Mouse (Mus musculus): ENCODE results near the gene Scn7a.

Scn7a gene

DNA sequence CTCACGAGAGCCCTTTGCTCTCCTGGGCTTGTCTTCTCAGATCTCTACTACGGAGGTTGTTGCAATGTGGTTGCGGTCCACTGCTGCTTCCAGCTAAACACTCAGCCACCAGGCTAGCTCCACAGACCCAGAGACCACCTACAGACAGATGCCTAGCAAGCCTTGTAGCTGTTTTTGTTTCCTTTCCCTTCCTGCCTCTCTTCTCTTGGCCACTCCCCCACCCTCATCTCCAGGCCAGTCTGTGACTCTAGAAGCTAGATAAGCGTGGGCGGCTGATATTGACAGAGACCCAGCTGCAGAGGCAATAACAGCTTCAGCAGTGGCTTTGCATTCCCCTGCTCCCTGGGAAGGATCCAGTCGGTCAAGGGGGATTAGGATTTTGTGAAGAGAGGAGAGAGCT, at the start of gene Scn7a:
TSS of gene Scn7a (minus strand) at position 150 of the 400 bp plus-strand sequence.
- peak; percentile 25 for DNase-seq (ENCODE audit: low spot score)

- DNase-seq (ENCODE audit: low spot score), result no peak
These were observed 43.0 kb upstream of the Scn7a start for GRCm38 (mm10) chr2:66827729-66828128.

- DNase-seq (ENCODE audit: low spot score), result no peak
These were observed 35.3 kb upstream of the Scn7a start for GRCm38 (mm10) chr2:66819862-66820559.

- no peak for DNase-seq (ENCODE audit: low spot score)
These were observed 15.0 kb upstream of the Scn7a start for GRCm38 (mm10) chr2:66799676-66800249.

- DNase-seq (ENCODE audit: low spot score), result no peak
These were observed 12.8 kb upstream of the Scn7a start for GRCm38 (mm10) chr2:66797493-66797892.

GRCm38 (mm10) chr2:66791629-66792028, 6.9 kb upstream of the Scn7a start:
- no peak for DNase-seq (ENCODE audit: low spot score)

GRCm38 (mm10) chr2:66780884-66781283, 3.8 kb downstream of the Scn7a start:
- peak; percentile 13 for DNase-seq (ENCODE audit: low spot score)

DNA sequence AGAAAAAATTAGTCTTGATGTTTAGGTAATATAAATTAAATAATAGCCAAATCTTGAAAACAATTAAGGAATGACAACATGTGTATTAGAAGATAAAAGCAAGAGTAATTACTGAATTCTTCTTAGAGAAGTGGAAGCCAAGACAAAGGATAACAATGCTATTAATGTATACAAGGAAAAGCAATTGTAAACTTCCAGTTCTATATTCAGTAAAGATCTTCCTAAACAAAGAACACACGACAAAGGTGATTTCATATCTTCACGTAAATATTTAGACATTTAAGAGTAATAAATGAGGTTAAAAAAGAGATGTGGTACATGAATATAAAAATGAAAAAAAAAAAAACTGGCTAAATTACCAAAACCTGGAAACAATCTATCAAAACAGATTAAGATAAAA, 16.7 kb downstream of the Scn7a start:
- DNase-seq (ENCODE audit: low spot score), result no peak

GRCm38 (mm10) chr2:66765170-66765569, 19.5 kb downstream of the Scn7a start:
- no peak for DNase-seq (ENCODE audit: low spot score)

- no peak for DNase-seq (ENCODE audit: low spot score)
These were observed 21.8 kb downstream of the Scn7a start for GRCm38 (mm10) chr2:66762905-66763304.

DNA sequence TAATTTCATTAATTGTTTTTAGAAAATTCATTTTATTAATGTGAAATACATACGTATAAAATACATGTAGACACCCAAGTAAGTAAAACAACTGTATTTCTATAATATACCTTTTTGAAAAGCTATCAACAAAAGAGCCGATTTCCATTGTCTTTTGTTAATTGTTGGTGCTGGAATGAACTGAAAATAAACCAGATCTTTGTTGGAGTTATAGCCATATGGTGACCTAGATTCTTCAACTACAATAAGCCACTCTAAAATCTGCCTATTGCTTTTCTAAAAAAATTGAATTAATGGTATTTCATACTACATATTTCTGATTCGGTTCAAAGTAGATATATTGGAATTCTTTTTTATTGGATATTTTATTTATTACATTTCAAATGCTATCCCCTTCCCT, 56.7 kb downstream of the Scn7a start:
- DNase-seq (ENCODE audit: low spot score), result no peak

DNA sequence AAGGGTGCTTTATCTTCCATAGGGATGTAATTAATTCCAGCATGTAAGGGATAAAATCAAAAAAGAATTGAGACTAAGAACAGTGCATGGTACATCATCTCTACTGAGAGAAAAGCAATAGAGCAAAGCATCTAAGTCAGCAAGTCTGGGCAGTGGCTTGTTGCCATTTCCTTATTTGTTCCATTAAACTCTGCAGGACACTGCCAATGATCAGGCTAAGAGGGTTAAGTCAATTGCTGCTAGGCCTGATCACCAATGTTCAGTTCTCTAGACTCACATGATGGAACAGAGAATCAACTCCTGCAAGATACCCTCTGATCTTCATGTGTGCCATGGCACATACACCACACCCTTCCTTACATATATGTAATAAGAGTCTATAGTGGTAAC, 57.1 kb downstream of the Scn7a start:
- no peak for DNase-seq (ENCODE audit: low spot score)

- no peak for DNase-seq (ENCODE audit: low spot score)
These were observed 57.7 kb downstream of the Scn7a start for GRCm38 (mm10) chr2:66726878-66727584.

DNA sequence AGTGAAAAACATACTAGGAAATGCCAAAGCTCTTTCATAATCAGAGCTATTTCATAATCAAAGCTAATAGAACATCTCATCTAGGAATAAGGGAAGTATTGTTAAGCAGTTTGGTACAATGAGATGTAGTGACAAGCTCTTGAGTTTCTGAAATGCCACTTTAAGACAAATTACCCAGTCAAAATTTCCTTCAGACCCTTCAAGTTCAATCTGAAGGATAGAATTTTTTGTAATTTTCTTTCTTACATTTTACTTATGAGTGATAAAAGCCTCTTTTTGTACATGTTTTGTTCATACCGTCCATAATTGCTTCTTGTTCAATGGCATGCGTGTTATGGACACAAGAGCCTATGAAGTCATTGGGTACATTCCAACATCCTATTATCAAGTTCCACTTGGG, 72.6 kb downstream of the Scn7a start:
- no peak for DNase-seq (ENCODE audit: low spot score)

- DNase-seq (ENCODE audit: low spot score), result no peak
These were observed 92.4 kb downstream of the Scn7a start for GRCm38 (mm10) chr2:66692300-66692699.

DNA sequence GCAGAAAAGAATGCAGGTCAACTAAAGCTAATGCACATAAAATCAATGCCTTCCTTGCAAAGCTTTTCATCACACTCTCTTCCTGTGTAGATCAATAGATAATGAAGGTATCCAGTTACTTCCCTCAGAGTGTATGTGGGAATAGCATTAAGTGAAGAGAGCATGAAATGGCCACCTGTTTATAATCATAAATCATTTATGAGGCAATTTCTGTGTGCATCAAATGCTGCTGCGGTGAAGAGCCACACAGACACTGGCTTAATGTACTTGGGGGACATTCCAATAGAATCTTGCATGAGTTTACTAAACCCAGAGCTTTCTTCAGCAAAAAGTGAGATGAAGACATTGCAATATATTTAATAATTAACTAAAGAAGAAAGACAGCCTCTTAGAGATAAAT, 122.7 kb downstream of the Scn7a start:
- DNase-seq (ENCODE audit: low spot score), result no peak

- DNase-seq (ENCODE audit: low spot score), result no peak
These were observed 128.3 kb downstream of the Scn7a start for GRCm38 (mm10) chr2:66656430-66656829.

DNA sequence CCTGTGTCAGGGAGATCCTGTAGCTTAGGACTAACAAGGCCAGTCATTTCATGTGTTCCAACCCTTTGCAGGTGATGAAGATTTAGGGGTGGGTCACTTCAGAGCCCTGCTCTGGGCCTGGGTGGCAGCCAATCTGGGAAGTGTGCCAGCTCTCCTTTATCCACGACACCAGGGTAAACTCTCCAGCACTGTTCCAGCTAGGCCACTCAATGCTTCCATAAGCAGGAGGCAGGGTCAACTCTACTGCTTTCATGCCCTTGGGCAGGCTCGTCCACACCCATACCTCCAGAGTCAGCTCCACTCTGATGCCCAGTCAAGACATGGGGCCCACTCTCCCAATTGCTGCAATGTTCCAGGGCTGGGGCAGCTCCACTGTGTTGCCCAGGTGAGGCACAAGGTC, 129.3 kb downstream of the Scn7a start:
- DNase-seq (ENCODE audit: low spot score), result no peak

DNA sequence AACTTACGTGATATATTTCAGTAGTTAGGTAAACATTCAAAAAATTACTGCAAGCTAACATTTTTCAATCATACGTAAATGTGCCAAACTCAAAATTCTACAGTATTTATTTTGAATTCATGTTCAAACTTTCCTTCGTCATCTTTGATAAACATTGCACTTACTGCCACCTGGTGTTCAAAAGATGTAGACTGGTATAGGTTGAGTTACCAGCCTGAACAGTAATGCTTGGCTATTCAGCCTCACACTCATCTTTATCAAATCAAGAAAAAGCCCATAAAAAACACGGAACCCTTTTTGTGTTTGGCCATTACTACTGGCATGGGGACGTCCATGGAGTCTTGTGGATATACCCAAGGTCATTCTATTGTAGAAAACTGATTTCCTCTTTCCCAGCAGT, 140.3 kb downstream of the Scn7a start:
- DNase-seq (ENCODE audit: low spot score), result no peak

GRCm38 (mm10) chr2:66634580-66635359, 149.9 kb downstream of the Scn7a start, which contains the start of gene Scn9a:
TSS of gene Scn9a (minus strand) at chr2:66634962.
- no peak for DNase-seq (ENCODE audit: low spot score)

- DNase-seq (ENCODE audit: low spot score), result no peak
These were observed 152.0 kb downstream of the Scn7a start for GRCm38 (mm10) chr2:66632728-66633127.

All from ovary, adult 18-20 months (tissue).